Mouse (Mus musculus) liver, embryonic 16.5 days (tissue): ENCODE results near the gene Ddb2. TPM values are rescaled to one million over a fixed set of nuclear protein-coding genes. Genes with fewer than 3 reads are reported as not detected.

Experiments
- ATAC-seq: fragments of 200-750 bp; cut with Nextera tagmentation; 2 replicates; pipeline ENCODE4 v1.8.0; 2017; ENCODE audit warnings: low read depth, mild to moderate bottlenecking, moderate number of reproducible peaks, moderate library complexity
- H3K27ac ChIP-seq: fragments of 300-500 bp; sonication (generic); 2 replicates; pipeline ENCODE4 v1.5.1; 2014; ENCODE audit warnings: mild to moderate bottlenecking, low read length
- H3K27me3 ChIP-seq: fragments of 300-500 bp; sonication (generic); 2 replicates; pipeline ENCODE4 v1.6.1; 2014; ENCODE audit warnings: low read depth, low read length, mixed read lengths; ENCODE audit not compliant: control insufficient read depth, insufficient read depth
- H3K36me3 ChIP-seq: fragments of 300-500 bp; sonication (generic); 2 replicates; pipeline ENCODE4 v1.6.1; 2014; ENCODE audit warnings: mild to moderate bottlenecking; ENCODE audit not compliant: control insufficient read depth, insufficient read depth
- H3K4me1 ChIP-seq: fragments of 300-500 bp; sonication (generic); 2 replicates; pipeline ENCODE4 v1.6.1; 2014; ENCODE audit warnings: low read depth, low read length, mixed read lengths; ENCODE audit not compliant: control insufficient read depth
- H3K4me2 ChIP-seq: fragments of 300-500 bp; sonication (generic); 2 replicates; pipeline ENCODE4 v1.6.1; 2014; ENCODE audit warnings: low read depth, low read length, mixed read lengths
- H3K4me3 ChIP-seq: fragments of 300-500 bp; sonication (generic); 2 replicates; pipeline ENCODE4 v1.5.1; 2014; ENCODE audit warnings: low read depth, mild to moderate bottlenecking, low read length
- H3K9ac ChIP-seq: fragments of 300-500 bp; sonication (generic); 2 replicates; pipeline ENCODE4 v1.6.1; 2014; ENCODE audit warnings: low read depth, low read length
- H3K9me3 ChIP-seq: fragments of 300-500 bp; sonication (generic); replicated peaks from 2 replicates; pipeline ENCODE4 v1.6.1; 2016; ENCODE audit warnings: low read length; ENCODE audit not compliant: control insufficient read depth
- WGBS: fragments of 180-500 bp; shearing (Covaris S2); extraction: QIAGEN DNeasy Blood & Tissue Kit; methylation state at CpG from one replicate; pipeline ENCODE4 v1.1.7; 2014; ENCODE audit not compliant: insufficient replicate concordance; 5-methylcytosine and 5-hydroxymethylcytosine counted together
- polyA plus RNA-seq: library from polyadenylated mRNA; unstranded; fragments of >200 nt; fragmentation: Nextera tagmentation; extraction: Ambion mirVana; gene quantifications from 2 replicates; pipeline ENCODE4 v1.2.1, GENCODE M21; 2015

Gene Ddb2
- polyA plus RNA-seq, 1 experiment from 2014 or later: 6.2 TPM

DNA sequence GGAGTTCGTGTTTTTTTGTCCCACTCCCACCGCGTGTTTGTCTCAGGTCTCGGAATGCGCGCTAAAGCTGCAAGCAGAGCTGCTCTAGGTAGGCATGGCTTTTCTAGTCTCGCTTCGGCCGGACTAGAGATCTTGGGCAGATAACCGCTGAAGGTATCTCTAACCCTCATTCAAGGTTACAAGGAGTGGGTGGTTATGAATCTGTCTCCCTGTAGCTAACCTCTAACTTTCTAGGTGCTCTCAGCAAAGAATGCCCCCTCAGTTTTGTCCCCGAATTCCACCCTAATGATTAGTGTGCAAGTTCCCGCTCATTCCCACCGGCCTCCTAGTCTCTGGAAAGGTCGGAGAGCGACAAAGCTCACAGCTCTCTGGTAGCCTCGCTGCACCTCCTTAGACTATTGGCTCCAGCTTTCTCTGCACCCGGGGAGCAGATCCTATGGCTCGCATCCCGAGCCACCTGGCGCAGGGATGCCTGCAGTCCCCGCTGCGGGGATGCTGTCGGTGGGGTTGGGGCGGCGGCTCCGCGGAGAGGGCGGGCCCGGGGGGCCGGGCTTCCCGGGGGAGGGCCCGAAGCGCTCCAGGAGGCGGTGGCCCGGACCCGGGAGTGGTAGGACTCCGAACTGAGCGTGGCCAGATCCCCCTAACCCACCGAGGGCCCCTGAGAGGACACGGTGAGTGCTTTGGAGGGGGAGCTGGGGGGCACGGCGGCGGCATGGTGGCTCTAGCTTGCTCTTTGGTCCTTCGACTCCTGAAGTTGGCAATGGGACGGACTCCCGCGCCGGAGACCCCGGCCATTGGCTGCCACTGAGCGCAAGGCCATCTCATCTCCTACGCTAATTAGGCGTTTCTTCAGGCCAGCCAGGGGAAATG is 19.7 kb upstream of the Ddb2 start:
- Histone ChIP-seq H3K9ac (peak overlapping the region; percentile 6), H3K27me3 (peaks cover 75% of the 10 kb centered on the region), H3K36me3 (no peaks in the 10 kb centered on the region), H3K27ac (0 out of 2 replicates have a peak overlapping the region, but pooled peaks have one; percentile 1), H3K9me3 (no peaks in the 10 kb centered on the region), H3K4me2 (peak overlapping the region; percentile 43), H3K4me3 (peak overlapping the region; percentile 52), H3K4me1 (peaks cover 5% of the 10 kb centered on the region)
- ATAC-seq: peak; percentile 73
- 2% methylated on average over 52 of the region's 52 CpGs for WGBS

- H3K4me1 ChIP-seq: peaks cover 5% of the 10 kb centered on the region
- peak within 1 kb of the TSS; percentile 6 for H3K9ac ChIP-seq
- no peak for ATAC-seq
- 1% methylated on average over 27 of the region's 27 CpGs for WGBS
- H3K27me3 ChIP-seq: peaks cover 75% of the 10 kb centered on the region
- H3K4me3 ChIP-seq: peak within 1 kb of the TSS; percentile 52
- 0 out of 2 replicates have a peak within 1 kb of the TSS, but pooled peaks have one; percentile 1 for H3K27ac ChIP-seq
- no peaks in the 10 kb centered on the region for H3K9me3 ChIP-seq
- H3K36me3 ChIP-seq: no peaks in the 10 kb centered on the region
- peak within 1 kb of the TSS; percentile 43 for H3K4me2 ChIP-seq
These were observed 18.9 kb upstream of the Ddb2 start, which contains the start of gene Pacsin3 for GRCm38 (mm10) chr2:91255661-91256150. TSS of gene Pacsin3 (plus strand) at chr2:91255954.

DNA sequence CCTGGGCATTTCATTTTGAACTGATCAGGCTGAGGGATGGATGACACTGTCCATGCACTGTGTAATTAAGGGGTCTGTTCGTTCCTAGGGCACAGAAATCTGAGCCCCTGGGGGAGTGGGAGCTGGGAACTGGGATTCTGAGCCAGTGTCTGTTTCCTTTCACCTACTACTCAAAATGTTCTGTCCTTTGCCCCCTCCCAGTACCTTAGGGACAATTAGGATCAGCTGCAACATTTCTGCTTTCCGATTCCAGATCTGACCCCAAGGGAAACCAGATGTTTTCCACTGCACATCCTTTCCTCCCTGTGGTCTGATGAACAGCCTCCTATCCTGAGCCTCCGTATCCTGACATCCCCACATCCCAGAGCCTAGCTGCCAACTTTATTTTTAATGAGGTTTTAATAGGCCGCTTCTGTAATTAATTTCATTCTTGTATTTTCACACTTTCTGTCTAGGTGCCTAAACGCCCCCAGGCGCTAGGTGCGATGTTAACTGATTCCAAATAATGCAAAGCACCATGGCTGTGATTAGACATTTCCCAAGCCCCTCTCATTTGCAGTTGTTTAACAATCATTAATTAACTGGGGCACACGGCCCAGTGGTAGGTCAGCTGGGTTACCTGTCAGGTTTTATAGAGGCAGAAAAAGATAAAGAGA is 18.1 kb upstream of the Ddb2 start:
- H3K36me3 ChIP-seq: no peaks in the 10 kb centered on the region
- ATAC-seq: no peak
- no peak overlapping the region for H3K4me2 ChIP-seq
- H3K27ac ChIP-seq: no peak overlapping the region
- H3K4me3 ChIP-seq: no peak overlapping the region
- H3K27me3 ChIP-seq: peaks cover 75% of the 10 kb centered on the region
- WGBS: 39% methylated on average over 8 of the region's 8 CpGs
- H3K9me3 ChIP-seq: no peaks in the 10 kb centered on the region
- peaks cover 5% of the 10 kb centered on the region for H3K4me1 ChIP-seq
- H3K9ac ChIP-seq: no peak overlapping the region

DNA sequence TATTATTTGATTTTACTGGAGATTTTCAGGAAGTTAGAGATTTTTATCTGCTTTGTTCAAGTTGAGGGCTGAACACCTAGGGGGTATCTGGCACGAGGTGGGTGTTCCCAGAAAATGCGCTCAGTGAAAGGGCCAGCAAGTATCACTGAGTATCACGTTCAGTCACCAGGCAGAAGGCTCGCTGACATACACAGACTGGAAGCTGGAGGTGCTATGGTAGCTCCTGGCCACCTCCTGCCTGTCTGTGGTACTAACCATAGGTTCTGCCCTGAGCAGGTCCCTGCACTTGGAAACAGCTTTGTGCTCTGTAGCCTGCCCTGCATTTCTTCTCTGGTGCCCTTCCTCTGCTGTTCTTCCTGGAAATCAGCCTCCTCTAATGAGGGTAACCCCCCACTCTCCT is 15.7 kb upstream of the Ddb2 start:
- WGBS: 42% methylated on average over 4 of the region's 4 CpGs
- H3K9me3 ChIP-seq: no peaks in the 10 kb centered on the region
- H3K9ac ChIP-seq: no peak overlapping the region
- H3K36me3 ChIP-seq: no peaks in the 10 kb centered on the region
- no peak overlapping the region for H3K4me3 ChIP-seq
- H3K27me3 ChIP-seq: peaks cover 55% of the 10 kb centered on the region
- H3K27ac ChIP-seq: no peak overlapping the region
- no peak overlapping the region for H3K4me2 ChIP-seq
- H3K4me1 ChIP-seq: peaks cover 5% of the 10 kb centered on the region
- ATAC-seq: no peak

- Histone ChIP-seq H3K4me2 (no peak overlapping the region), H3K9me3 (no peaks in the 10 kb centered on the region), H3K27me3 (peaks cover 50% of the 10 kb centered on the region), H3K4me3 (no peak overlapping the region), H3K4me1 (peaks cover 5% of the 10 kb centered on the region), H3K27ac (no peak overlapping the region), H3K36me3 (no peaks in the 10 kb centered on the region), H3K9ac (no peak overlapping the region)
- no peak for ATAC-seq
- WGBS: 50% methylated on average over 4 of the region's 4 CpGs
These were observed 15.2 kb upstream of the Ddb2 start for GRCm38 (mm10) chr2:91252001-91252400.

GRCm38 (mm10) chr2:91248366-91248765 is 11.6 kb upstream of the Ddb2 start:
- Histone ChIP-seq H3K4me2 (no peak overlapping the region), H3K4me3 (no peak overlapping the region), H3K9ac (no peak overlapping the region), H3K27me3 (peaks cover 14% of the 10 kb centered on the region), H3K4me1 (peaks cover 16% of the 10 kb centered on the region), H3K36me3 (no peaks in the 10 kb centered on the region), H3K9me3 (no peaks in the 10 kb centered on the region), H3K27ac (no peak overlapping the region)
- no peak for ATAC-seq
- 69% methylated on average over 4 of the region's 4 CpGs for WGBS

DNA sequence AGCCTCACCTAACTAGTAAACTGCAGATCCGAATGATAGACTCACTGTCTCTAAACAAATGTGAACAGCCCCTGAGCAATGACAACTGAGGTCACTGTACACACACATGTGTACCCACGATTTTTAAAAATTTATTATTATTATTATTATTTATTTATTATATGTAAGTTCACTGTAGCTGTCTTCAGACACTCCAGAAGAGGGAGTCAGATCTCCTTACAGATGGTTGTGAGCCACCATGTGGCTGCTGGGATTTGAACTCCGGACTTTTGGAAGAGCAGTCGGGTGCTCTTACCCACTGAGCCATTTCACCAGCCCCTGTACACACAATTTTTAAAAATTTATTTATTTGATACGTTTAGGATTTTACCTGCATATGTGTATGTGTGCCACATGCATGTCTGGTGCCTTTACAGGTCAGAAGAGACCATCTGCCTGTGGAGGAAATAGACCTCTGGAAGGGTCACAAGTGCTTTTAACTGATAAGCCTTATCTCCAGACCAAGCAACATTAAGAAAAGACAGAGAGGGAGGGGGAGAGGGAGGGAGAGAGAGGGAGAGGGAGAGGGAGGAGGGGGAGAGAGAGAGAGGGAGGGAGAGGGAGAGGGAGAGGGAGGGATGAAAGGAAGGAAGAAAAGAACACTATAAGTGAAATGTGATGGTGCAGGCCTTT is 7.9 kb upstream of the Ddb2 start:
- H3K9me3 ChIP-seq: no peaks in the 10 kb centered on the region
- H3K27ac ChIP-seq: no peak overlapping the region
- no peak overlapping the region for H3K9ac ChIP-seq
- 44% methylated on average over 5 of the region's 5 CpGs for WGBS
- no peak overlapping the region for H3K4me3 ChIP-seq
- H3K36me3 ChIP-seq: no peaks in the 10 kb centered on the region
- ATAC-seq: peak; percentile 89
- H3K4me1 ChIP-seq: peaks cover 27% of the 10 kb centered on the region
- H3K4me2 ChIP-seq: no peak overlapping the region
- no peaks in the 10 kb centered on the region for H3K27me3 ChIP-seq

DNA sequence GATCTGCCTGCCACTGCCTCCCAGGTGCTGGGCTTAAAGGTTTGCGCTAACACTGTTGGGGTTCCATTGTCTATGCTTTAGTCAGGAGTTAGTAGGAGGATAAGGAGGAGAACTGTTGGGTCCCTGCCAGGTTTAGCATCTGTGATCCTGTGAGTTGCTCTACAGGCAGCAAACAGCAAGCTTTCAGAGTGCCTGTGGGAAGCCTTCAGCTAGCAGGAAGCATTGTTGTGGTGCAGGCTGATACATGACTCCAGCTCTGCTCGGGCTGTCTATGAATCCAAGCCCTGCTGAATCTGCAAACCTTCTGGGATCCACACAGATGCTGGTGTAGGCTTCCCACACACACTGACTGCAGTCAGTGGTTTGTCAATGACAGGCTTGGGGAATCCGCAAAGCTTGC is 6.6 kb upstream of the Ddb2 start:
- Histone ChIP-seq H3K9me3 (no peaks in the 10 kb centered on the region), H3K4me1 (peaks cover 27% of the 10 kb centered on the region), H3K4me2 (no peak overlapping the region), H3K27ac (no peak overlapping the region), H3K4me3 (no peak overlapping the region), H3K27me3 (no peaks in the 10 kb centered on the region), H3K36me3 (no peaks in the 10 kb centered on the region), H3K9ac (no peak overlapping the region)
- WGBS: 62% methylated on average over 3 of the region's 3 CpGs
- no peak for ATAC-seq
